Mouse (Mus musculus) stomach, embryonic 14.5 days (tissue): ENCODE data around the gene Ankrd36. TPM values are rescaled to one million over a fixed set of nuclear protein-coding genes. Genes with fewer than 3 reads are reported as not detected.

Source experiments
- ATAC-seq: fragments of 200-750 bp; cut with Nextera tagmentation; 2 replicates; pipeline ENCODE4 v1.8.0; 2017; ENCODE audit warnings: low read depth, moderate TSS enrichment; ENCODE audit not compliant: insufficient number of reproducible peaks, insufficient read depth, low FRiP score
- H3K27ac ChIP-seq: fragments of 300-500 bp; sonication (generic); 2 replicates; pipeline ENCODE4 v1.5.1; 2014; ENCODE audit warnings: mild to moderate bottlenecking, low read length, moderate library complexity, mixed read lengths
- H3K27me3 ChIP-seq: fragments of 300-500 bp; sonication (generic); 2 replicates; pipeline ENCODE4 v1.6.1; 2014; ENCODE audit warnings: low read length, control low read depth, mixed read lengths; ENCODE audit not compliant: control insufficient read depth, insufficient read depth
- H3K36me3 ChIP-seq: fragments of 300-500 bp; sonication (generic); 2 replicates; pipeline ENCODE4 v1.6.1; 2014; ENCODE audit warnings: mild to moderate bottlenecking, control low read depth, low read length, moderate library complexity, mixed read lengths; ENCODE audit not compliant: control insufficient read depth, insufficient read depth
- H3K4me1 ChIP-seq: fragments of 300-500 bp; sonication (generic); 2 replicates; pipeline ENCODE4 v1.6.1; 2014; ENCODE audit warnings: low read length, control low read depth, mixed read lengths; ENCODE audit not compliant: control insufficient read depth, insufficient read depth
- H3K4me2 ChIP-seq: fragments of 300-500 bp; sonication (generic); replicated peaks from 2 replicates; pipeline ENCODE4 v1.6.1; 2014; ENCODE audit warnings: low read depth, low read length, control low read depth
- H3K4me3 ChIP-seq: fragments of 300-500 bp; sonication (generic); 2 replicates; pipeline ENCODE4 v1.5.1; 2014; ENCODE audit warnings: low read depth, low read length, control low read depth
- H3K9ac ChIP-seq: fragments of 300-500 bp; sonication (generic); replicated peaks from 2 replicates; pipeline ENCODE4 v1.6.1; 2014; ENCODE audit warnings: low read depth, mild to moderate bottlenecking, control low read depth, low read length, moderate library complexity, mixed read lengths
- H3K9me3 ChIP-seq: fragments of 300-500 bp; sonication (generic); 2 replicates; pipeline ENCODE4 v1.6.1; 2016; ENCODE audit warnings: low read depth, low read length, control low read depth; ENCODE audit not compliant: control insufficient read depth
- WGBS: fragments of 180-500 bp; shearing (Covaris S2); extraction: QIAGEN DNeasy Blood & Tissue Kit; methylation state at CpG from one replicate; pipeline ENCODE4 v1.1.7; 2014; 5-methylcytosine and 5-hydroxymethylcytosine counted together
- polyA plus RNA-seq: library from polyadenylated mRNA; unstranded; fragments of >200 nt; fragmentation: Nextera tagmentation; extraction: Ambion mirVana; gene quantifications from 2 replicates; pipeline ENCODE4 v1.2.1, GENCODE M21; 2014

The Ankrd36 gene
- not detected in 2 replicates for polyA plus RNA-seq

DNA sequence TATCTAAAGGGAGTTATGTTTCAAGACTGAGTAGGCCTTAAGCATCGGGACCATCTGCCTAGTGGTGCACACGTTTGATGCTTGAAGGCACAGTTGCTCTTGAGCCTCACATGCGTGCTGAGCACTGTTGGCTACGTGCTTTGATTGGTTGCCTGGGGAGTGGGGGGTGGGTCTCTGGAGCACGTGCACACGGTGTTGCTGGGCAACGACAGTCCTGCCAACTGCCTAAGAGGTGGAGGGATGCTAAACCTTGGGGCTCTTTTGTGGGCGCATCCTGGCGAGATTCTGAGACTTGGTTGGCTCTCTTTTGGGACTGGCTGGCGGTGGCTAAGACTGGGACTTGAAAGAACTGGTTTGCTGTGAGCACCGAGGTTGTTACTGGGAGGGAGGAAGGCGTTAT lies at the start of gene Ankrd36:
Ankrd36 (plus strand) TSS at position 211 of the 400 bp plus-strand sequence.
- ATAC-seq: no peak
- H3K9ac ChIP-seq: no peak within 1 kb of the TSS

DNA sequence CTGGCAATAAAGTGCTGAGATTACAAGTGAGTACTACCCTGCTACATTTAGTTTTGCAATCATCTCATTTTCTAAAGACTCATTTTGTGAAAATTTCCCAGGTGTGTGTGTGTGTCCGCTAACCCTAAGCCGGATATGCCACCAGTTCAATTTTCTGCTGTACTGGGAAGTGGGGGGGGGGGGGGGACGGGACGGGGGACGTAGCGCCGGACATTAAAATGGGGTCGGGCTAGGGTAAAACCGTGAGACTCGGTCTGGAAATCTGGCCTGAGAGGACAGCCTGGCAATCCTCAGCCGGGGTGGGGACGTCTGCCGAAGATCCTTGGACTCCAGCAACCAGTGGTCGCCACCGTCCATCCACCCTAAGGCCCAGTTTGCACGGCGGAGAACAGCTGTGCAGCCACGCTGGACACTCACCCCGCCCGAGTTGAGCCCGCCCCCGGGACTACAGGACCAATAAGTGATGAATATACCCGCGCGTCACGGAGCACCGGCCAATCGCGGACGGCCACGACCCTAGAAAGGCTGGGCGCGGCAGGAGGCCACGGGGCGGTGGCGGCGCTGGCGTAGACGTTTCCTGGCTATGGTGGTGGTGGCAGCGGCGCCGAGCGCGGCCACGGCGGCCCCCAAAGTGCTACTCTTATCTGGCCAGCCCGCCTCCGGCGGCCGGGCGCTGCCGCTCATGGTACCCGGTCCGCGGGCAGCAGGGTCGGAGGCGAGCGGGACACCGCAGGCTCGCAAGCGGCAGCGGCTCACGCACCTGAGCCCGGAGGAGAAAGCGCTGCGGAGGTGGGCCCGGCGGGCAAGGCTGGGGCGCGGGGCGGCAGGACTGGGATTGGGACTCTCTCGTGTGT lies 48.8 kb upstream of the Ankrd36 start, which contains the start of gene Xbp1:
Xbp1 (plus strand) TSS at position 248 of the 854 bp plus-strand sequence.
- ATAC-seq: peak; percentile 98
- WGBS: under 1% methylated on average over 72 of the region's 72 CpGs
- peak within 1 kb of the TSS; percentile 95 for H3K9ac ChIP-seq
- H3K27ac ChIP-seq: peak within 1 kb of the TSS; percentile 94
- H3K4me3 ChIP-seq: peak within 1 kb of the TSS; percentile 99
- no peaks in the 10 kb centered on the region for H3K9me3 ChIP-seq
- H3K4me2 ChIP-seq: peak within 1 kb of the TSS; percentile 60
- H3K27me3 ChIP-seq: no peaks in the 10 kb centered on the region
- peaks cover 28% of the 10 kb centered on the region for H3K36me3 ChIP-seq
- peaks cover 13% of the 10 kb centered on the region; the same call in 1 of the 2 replicates for H3K4me1 ChIP-seq

More for the DNA sequence above, at the start of gene Ankrd36:
- Histone ChIP-seq H3K4me2 (no peak within 1 kb of the TSS), H3K4me3 (no peak within 1 kb of the TSS), H3K9me3 (no peaks in the 10 kb centered on the region), H3K27ac (no peak within 1 kb of the TSS), H3K36me3 (no peaks in the 10 kb centered on the region), H3K27me3 (no peaks in the 10 kb centered on the region), H3K4me1 (no peaks in the 10 kb centered on the region)
- 88% methylated on average over 12 of the region's 12 CpGs for WGBS

DNA sequence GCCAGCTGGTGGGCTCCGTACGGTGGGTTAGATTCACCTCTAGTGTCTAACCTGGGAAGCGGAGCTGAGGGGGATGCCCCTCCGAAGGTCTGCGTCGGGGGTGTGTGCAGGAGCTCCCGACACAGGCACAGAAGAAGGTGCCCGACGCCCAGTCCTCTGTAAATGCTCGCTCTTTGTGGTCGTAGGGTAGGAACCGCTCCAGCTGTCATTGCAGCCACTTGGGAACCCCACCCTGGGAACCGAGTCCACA lies 48.3 kb upstream of the Ankrd36 start:
- under 1% methylated on average over 13 of the region's 13 CpGs for WGBS
- Histone ChIP-seq H3K36me3 (peaks cover 34% of the 10 kb centered on the region), H3K4me3 (peak overlapping the region; percentile 99), H3K27ac (peak overlapping the region; percentile 94), H3K27me3 (no peaks in the 10 kb centered on the region), H3K9ac (peak overlapping the region; percentile 95), H3K4me1 (peaks cover 13% of the 10 kb centered on the region; the same call in 1 of the 2 replicates), H3K9me3 (no peaks in the 10 kb centered on the region), H3K4me2 (peak overlapping the region; percentile 60)
- ATAC-seq: peak; percentile 12; the same call in 1 of the 2 replicates

DNA sequence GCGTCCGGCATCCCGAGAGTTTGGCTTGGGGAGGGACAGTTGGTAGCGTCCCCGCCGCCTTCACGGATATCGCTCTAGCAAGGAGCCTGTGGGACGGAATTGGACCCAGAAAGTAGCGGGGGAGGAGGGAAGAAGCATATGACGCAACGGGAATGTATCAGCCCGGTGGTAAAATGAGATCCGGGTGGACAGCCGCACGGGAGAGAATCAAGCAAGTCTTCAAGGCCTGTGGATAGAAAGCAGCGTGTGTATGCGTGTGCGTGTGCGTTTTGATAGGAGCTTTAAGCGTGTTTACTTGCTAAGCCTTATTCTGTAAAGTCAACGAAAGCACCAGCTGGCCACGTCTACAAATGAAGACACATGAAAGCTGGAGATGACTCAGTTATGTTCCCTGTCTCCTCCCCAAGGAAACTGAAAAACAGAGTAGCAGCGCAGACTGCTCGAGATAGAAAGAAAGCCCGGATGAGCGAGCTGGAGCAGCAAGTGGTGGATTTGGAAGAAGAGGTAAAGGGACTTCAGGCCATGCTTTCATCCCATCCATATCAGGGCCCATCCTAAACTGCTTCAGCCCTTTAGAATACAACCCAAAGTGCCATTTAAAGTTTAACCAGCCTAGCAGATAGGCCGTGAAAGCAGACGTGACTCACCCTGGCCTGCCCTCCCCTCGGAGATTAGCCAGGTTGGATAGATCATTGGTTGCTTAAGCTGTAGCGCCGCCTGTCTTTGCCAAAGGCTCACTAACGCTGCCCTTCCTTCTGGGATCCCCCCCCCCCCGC lies 47.8 kb upstream of the Ankrd36 start:
- no peaks in the 10 kb centered on the region for H3K27me3 ChIP-seq
- H3K4me3 ChIP-seq: peak overlapping the region; percentile 99
- H3K27ac ChIP-seq: peak overlapping the region; percentile 94
- no peaks in the 10 kb centered on the region for H3K9me3 ChIP-seq
- H3K4me2 ChIP-seq: peak overlapping the region; percentile 60
- peaks cover 39% of the 10 kb centered on the region for H3K36me3 ChIP-seq
- peaks cover 13% of the 10 kb centered on the region; the same call in 1 of the 2 replicates for H3K4me1 ChIP-seq
- WGBS: under 1% methylated on average over 33 of the region's 34 CpGs
- peak; percentile 69 for ATAC-seq
- H3K9ac ChIP-seq: peak overlapping the region; percentile 95

DNA sequence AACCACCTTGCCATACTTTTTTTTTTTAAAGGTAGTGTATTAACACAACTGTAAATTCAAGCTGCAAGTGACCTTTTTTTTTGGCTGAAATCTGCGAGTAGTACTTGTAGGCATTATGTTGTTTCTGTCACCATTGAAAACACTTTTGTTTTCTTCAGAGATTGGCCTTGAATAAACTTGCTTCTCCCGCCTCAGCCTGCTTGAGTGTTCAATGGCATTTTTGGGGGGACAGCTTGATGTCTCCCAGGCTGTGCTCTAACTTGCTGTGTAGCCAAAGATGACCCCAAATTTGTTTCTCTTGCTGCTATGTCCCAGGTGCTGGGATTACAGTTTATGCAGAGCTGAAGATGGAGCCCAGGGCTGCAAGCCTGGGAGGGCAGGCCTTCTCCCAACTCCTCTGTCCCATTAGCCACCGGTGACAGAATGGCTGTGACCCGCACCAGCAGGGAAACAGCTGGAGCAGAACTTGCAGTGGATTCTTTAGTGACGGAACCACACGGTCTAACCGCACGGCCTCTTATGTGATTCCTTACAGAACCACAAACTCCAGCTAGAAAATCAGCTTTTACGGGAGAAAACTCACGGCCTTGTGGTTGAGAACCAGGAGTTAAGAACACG lies 46.6 kb upstream of the Ankrd36 start:
- peaks cover 47% of the 10 kb centered on the region for H3K36me3 ChIP-seq
- WGBS: 86% methylated on average over 11 of the region's 11 CpGs
- peaks cover 13% of the 10 kb centered on the region; the same call in 1 of the 2 replicates for H3K4me1 ChIP-seq
- H3K27ac ChIP-seq: no peak overlapping the region
- peak overlapping the region; percentile 60 for H3K4me2 ChIP-seq
- no peaks in the 10 kb centered on the region for H3K27me3 ChIP-seq
- peak overlapping the region; percentile 99; the same call in 1 of the 2 replicates for H3K4me3 ChIP-seq
- ATAC-seq: no peak
- H3K9ac ChIP-seq: no peak overlapping the region
- no peaks in the 10 kb centered on the region for H3K9me3 ChIP-seq

DNA sequence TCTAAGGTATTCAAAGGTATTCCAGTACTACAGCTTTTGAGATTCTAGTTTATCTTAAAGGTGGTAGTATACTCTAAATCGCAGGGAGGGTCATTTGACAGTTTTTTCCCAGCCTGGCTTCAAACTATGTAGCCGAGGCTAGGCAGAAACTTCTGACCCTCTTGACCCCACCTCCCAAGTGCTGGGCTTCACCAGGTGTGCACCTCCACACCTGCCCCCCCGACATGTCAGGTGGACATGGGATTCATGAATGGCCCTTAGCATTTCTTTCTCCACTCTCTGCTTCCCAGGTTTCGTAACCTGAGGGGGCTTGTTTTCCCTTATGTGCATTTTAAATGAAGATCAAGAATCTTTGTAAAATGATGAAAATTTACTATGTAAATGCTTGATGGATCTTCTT lies 44.1 kb upstream of the Ankrd36 start:
- WGBS: 80% methylated on average over 4 of the region's 4 CpGs
- H3K27me3 ChIP-seq: no peaks in the 10 kb centered on the region
- no peak overlapping the region for H3K4me3 ChIP-seq
- H3K9me3 ChIP-seq: no peaks in the 10 kb centered on the region
- H3K36me3 ChIP-seq: peaks cover 60% of the 10 kb centered on the region
- no peak for ATAC-seq
- no peak overlapping the region for H3K4me2 ChIP-seq
- no peak overlapping the region for H3K27ac ChIP-seq
- H3K4me1 ChIP-seq: peaks cover 13% of the 10 kb centered on the region; the same call in 1 of the 2 replicates
- H3K9ac ChIP-seq: no peak overlapping the region

DNA sequence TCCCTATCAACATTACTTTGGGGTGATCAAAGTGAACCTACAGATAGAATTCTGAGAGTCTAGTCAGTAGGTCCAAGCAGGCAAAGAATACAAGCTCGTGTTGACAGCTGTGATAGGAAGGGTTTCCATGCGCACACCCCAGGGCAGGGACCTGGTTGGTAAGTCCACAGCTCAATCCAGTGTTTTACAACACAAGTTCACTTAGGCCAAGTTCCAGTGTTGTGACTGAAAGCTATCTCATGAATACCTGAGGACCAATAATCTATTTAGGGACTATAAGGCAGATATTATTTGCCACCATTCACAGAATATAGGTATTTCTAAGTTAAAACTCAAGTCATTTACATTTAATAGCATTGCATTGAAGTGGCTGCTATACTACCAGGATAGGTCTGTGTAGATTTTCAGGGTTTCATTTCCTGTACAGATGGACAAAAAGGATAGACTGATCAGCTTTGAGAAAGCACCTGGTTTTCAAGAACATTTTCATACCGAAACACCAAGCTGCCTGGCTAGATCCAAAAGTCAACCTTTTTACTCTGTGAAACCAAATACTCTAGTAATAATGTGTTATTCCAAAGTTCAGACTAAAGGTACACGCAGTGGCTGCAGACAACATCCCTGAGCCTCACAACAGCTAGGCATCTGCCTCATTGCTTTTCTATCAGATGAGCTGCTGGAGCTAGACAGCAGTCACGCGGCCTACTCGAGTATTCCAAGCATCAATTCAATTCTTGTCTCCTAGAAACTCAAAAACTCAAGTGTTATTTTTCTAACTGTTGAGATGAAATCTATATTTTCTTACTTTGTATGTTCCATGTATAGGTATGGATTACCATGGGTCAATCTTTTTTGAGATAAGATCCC lies 42.7 kb upstream of the Ankrd36 start:
- Histone ChIP-seq H3K36me3 (peaks cover 70% of the 10 kb centered on the region), H3K4me1 (peaks cover 13% of the 10 kb centered on the region; the same call in 1 of the 2 replicates), H3K4me2 (no peak overlapping the region), H3K9ac (no peak overlapping the region), H3K27me3 (no peaks in the 10 kb centered on the region), H3K9me3 (no peaks in the 10 kb centered on the region), H3K27ac (no peak overlapping the region), H3K4me3 (no peak overlapping the region)
- 86% methylated on average over 7 of the region's 7 CpGs for WGBS
- ATAC-seq: no peak
